Mouse (Mus musculus) right cerebral cortex, postnatal 14 days (tissue): ENCODE results near the gene Gm20696.

Source experiments
- DNase-seq: peaks from one replicate; pipeline ENCODE4 v3.0.0; 2022

Gm20696 gene

DNA sequence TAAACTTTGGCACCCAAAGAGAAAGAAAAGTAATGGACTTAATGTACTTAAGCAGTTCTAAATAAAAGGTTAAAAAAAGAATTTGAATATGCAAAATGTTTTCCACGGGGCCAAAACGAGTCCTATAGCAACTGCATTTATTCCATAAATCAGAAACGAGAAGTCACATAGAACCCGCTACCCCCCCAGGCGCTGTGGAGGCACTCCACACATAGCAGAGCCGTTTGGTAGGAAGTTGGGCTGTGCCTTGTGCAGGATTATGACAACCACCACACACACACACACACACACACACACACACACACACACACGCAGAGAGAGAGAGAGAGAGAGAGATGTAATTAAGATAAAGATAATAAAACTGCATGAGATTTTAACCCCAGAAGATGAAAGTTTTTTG is 46.1 kb downstream of the Gm20696 start:
- no peak for DNase-seq

DNA sequence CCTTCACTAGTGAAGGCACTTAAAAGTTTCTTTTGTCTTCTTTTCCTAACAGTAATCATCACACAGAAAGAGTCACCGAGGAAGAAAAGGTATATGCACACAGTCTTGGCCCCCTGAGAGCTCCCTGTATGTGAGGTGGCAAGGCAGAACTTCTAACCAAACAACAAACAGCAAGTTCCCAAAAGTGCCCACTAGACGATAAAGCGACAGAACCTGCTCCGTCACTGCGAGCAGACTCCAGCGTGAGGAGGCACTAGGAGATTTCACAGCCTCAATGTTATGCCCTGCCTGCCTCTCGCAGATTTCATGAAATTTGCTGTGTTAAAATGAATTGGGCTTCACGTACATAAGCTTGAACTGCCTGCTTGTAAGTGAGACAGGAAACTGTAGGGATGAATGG is 46.6 kb downstream of the Gm20696 start:
- DNase-seq, result no peak

DNA sequence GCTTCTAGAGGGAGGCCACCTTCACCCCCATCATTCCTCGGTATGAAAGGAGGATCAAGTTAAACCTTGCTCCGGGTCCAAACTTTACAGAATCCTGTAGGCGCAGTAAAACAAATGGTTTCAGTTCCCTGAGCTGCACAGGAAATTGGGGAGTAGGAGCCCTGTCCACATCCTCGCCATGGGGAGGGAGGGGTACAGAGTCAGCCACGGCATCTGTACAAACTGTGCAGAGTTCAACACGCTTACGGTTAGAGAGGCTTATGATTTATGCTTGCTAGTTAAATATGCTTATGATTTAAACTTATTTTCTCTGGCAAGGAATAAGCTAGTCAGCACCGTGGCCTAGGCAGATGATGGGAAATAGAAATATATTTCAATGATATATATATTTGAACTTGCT is 47.1 kb downstream of the Gm20696 start:
- DNase-seq, result no peak

DNA sequence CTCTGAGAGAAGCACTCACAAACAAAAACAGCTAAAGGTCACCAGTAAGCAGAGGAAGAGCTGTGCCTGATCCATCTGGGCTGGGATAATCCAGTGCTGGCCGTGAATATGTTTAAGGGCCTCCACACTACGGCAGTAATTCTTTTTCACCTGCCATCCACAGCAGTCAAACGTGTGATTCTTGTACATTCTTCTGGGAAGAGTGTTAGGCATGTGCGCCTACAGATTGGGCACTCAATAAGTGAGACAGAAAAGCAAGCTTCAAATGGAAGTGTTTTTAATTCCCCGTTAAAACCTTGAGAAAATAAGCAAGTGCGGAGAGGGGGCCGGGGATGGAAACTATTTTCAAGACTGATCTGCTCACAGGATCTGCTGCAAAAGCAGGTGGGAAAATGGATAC is 48.7 kb downstream of the Gm20696 start:
- no peak for DNase-seq

DNA sequence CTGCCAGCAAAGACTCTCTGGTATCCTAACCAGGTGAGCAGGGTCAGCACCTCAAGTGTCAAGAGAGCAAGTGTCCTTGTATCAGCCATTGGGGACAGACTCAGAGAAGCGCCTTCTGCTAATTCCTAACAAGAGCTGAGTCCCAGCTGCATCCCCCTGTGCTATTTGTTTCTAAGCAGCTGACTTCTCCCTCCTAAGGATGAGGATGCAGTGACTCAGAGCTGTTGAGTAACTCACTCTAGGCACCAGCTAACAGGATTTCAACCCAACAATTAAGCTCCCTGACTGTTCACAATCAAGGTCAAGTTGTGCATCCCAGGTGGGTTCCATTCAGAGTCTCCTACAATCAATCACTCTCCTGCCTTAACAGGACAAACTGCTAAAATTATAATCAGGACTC is 49.2 kb downstream of the Gm20696 start:
- no peak for DNase-seq

DNA sequence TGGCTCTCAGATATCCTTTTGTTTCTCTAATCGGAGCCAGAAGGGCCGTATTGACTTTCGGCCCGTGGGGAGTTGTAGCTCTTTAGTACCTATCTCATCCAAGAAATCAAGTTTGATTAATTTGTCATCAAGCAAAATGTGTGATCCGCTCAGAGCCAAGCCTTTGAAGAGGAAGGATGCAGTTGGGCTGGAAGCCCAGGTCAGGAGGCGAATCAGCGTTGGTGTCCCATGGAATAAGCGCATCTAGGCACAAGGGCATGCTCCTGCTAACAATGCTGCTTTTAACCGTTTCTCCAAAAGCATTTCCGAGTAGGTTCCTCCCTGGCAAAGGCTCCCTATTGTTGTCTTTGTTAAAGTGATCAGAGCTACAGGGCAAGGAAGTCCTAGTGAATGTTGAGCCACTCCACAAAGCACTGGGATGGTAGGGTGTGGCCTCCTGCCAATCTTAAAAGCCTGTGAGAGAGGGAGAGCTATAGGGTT is 51.3 kb downstream of the Gm20696 start:
- no peak for DNase-seq

DNA sequence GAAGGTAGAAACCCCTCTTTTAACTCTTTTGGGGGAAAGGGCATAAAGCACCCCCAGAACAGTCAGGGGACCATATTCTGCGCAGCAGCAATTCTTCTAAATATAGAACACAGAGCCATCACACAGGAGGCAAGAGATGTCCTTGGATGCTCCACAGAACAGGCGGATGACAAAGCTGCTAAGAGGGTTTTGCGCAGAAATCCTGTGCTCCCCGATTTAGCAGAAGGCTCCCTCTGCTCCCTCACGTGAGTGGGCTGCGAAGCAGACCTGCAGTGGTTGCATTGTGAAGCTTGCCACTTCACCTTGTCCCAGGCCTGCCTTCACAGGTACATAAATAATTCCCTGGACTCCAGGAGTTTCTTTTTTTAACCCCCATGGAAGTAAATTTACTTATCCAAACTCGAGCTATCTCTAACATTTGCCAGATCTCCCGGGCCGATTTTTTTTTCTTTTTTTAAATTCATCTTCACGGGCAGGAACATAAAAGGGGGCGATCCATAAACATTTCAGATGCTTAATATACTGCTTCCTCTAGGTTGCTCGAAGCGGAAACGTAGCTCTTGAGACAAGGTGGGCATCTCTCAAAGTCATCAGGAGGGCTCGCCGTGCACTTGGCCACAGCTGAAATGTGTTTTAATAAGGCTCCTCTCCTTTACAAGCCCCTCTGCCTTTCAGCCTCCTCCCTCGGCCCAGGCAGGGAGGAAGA is 51.9 kb downstream of the Gm20696 start:
- no peak for DNase-seq

DNA sequence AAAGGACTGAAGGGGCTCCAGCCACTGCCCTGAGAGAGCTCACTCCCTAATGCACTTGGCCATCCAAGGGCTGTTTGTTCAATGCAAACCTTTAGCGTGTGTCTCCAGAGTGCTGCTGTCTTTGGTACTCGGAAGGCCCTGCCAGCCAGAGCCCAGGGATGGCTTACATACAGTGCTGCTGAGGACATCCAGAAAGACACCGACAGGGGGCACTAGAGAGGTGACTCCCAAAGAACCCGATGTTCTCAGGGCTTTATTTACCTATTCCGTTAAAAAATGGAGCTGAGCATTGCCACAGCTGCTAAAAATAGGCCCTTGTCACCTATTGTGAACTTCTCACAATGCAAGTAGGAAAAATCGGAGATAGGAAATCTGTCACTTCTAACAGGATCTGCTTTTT is 54.7 kb downstream of the Gm20696 start:
- peak; percentile 40 for DNase-seq

DNA sequence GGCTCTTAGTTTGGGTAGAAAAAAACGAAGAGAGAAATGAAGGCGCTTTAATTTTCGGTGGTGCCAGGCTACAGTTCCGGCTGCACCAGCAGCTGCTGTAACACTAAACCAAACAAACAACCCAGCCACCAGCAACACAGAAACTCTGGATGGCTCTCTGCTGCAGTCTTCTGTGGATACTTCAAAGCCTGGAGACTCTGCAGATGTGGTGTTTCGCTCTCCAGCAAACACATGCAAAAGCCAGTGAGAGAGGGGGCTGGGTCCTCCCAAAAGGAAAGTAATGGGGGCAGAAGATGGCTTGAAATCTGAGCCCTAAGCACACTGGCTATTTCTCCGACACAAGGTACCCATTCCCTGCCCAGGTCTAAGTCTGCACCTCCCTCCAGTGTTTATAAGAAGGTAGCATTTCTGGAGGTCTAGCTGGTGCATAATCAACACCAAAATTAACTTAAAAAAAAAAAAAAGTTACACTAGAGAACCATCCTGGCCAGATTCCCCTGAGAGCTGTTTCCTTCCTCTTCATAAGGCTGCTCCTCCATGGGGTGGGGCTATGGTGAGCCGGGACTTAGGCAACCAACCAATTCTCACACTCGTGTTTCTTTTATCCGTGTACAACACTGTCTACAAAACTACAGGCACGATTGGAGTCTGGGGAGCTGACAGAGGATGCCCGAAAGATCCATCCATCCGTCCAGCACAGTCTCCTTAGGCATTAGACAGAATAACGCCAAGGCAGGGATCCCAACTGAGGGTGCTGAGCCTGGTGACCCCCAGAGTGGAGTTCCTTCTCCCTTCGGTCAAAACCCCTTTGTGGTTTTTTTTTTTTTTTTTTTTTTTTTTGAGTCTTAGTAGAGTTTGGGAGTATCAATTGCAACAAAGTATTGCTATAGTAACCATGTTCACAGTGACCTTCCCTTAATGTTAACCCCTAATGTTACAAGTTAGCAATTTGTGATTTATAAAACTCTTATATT is 55.9 kb downstream of the Gm20696 start:
- DNase-seq, result no peak

DNA sequence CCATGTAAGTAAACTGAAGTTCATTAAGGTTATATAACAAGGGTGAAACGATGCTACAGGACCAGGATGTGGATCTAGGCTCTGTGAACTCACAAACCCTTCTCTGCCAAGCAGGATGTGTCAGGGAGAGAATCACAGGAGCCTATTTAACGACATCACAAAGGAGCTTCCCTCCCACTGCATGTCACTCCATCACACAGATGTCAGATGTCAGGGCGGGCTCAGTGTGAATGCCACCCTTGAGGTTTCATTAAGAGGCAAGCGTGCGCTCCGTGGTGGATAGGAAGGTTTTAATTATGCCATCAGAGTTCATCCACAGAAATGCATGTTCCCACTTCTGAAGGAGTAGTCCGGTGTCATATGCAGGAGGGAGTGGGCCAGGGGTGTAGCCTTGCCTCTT is 60.5 kb downstream of the Gm20696 start:
- DNase-seq, result no peak

DNA sequence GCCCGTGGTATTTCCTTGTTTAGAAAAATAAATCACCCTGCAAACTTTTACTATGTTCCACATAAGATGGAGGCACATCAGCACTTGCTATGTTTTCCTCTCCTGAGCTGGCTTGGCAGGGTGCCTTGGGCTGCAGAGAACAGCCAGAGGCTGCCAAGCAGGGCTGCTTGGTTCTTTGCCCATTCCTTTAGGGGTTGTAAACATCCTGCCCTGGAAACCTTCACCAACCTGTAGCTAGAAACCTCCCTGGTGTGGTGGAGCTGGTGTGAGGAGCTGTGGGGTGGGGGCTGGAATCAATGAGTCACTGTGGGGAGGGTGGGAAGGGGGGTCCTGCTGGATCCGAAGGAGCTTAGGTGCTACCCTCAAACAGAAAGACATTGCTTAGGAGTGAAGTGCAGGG is 61.8 kb downstream of the Gm20696 start:
- DNase-seq, result no peak

DNA sequence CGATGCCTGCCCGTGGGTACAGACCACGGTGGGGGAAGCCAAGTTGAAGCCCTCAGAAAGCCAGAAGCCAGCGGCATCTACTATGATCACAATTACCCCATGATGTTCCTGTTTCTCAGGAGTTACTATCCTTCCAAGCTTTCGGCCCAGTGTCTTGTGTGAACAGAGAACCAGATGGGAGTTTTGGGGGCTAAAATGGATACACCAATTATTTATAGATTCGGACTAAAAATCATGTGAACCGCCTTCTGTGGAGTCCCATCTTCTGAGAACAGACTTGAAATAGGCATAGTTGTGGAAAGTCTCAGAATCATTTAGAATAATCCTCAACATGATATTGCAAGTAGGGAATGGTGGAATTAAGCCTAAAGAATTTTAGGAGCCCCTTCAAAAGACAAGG is 64.2 kb downstream of the Gm20696 start:
- no peak for DNase-seq

DNA sequence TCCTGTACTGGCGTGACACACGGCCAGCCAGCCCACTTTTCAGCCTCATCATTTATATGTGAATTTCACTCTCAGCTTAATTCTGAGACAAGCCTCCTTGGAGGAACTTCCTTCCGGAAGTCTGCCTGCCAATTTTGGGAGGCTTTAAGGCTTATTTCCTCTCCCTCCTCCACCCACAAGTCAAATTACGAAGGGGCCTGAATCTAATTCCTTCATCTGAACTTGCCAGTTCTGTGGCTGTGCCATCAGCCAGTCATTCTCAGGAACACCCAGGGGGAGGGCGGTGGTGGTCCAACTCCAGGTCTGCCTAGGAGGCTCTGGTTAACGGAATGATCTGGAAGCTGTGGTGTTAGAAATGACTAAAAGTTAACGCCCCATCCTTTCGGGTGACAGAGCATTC is 65.7 kb downstream of the Gm20696 start:
- no peak for DNase-seq

DNA sequence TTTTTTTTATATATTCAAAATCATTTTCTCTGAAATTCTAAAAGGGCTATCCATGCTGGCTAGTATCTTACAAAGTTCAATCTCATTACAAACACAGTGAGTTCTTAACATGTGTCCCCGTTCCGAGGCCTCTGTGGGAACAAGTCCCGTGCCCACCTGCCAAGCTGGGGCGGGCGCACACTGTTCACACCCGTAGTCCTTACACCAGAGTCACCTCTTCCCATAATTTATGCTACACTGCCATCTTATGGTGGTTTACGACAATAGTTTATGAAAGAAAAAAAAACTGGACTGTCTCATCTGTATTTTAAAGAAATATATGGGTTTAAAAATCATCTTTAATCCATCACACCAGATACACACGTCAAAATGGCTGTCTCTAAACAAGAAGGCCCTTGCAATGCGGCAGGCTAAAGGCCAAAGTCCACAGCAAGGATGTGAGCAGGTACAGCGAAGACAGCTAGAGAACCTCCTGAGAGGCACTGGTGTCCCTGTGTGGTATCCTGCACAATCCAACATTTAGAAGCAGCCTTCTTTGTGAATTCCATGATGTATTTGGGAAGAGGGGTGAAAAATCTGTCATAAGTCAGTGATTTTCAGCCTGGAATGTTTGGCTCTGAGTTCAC is 66.3 kb downstream of the Gm20696 start:
- peak; percentile 59 for DNase-seq

DNA sequence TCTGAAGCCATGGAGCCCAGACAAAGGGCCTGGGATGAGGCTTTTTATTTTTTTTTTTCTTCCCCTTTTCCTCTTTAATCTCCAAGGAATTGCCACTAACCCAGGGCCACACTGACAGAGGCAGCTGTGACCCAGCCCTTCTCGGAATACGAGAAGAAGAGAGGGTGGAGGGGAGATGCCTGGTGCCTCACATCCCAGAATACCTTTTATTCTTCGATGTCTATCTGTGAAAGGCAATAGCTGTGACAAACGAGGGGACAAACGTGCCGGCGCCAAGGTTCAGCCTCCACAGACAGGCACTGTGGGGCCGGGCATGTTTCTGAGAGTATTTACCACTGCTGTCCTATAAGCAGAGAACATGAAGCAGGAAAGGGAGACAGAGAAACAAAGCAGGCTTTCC is 66.9 kb downstream of the Gm20696 start:
- DNase-seq, result no peak

DNA sequence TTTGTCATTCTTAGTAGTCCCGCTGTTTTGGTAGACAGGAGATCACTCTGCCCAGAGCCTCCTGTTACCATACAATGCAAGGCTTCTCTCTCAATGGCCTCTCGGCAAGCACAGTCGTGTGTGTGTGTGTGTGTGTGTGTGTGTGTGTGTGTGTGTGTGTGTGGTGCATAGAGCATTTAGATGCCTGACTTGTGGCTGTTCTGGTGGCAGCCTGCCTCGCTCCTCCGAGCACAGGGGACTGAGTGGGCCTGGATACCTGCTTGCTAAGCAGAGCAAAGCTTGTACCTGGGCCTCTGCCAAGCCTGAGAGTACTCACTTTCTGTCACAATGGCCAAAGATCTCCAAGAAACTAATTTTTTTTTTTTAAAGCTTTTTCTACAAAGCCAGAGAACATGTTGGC is 67.4 kb downstream of the Gm20696 start:
- DNase-seq, result peak; percentile 52

DNA sequence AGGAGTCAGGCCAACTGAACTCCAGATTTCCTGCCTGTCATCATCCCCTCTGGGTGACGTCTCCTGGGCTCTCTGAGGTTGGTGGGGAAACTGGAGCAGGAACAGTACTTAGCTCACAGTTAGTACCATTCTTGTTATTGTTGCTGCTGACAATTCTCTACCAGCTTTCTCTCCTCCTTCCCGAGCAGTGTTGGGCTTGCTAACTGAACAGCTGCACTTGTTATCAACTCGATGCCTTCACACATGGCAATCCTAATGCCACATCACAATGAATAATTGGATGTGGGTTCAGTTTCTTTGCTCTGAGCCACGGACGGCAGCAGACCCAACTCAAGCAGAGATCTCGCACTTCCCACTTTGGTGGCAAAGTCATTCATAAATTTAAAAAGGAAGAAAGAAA is 89.6 kb downstream of the Gm20696 start:
- DNase-seq, result no peak

DNA sequence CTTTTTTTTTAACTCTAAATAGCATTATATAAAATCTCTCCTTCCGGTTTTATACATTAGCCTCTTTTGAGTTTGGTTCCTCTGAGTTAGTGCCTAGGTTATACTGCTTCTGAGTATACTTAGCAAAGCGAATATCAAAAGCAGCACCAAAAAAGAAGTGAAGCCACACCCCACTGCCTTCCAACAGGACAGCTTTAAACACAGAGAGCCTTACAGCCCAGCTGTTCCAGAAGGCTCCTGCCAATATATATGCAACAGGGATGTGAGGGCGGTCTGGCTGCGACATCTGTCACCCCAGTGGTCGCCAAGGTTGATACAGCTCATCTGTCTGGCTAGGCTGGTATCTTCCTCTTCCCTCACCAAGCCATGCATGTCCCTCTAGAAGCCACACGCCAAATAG is 91.0 kb downstream of the Gm20696 start:
- peak; percentile 21 for DNase-seq

DNA sequence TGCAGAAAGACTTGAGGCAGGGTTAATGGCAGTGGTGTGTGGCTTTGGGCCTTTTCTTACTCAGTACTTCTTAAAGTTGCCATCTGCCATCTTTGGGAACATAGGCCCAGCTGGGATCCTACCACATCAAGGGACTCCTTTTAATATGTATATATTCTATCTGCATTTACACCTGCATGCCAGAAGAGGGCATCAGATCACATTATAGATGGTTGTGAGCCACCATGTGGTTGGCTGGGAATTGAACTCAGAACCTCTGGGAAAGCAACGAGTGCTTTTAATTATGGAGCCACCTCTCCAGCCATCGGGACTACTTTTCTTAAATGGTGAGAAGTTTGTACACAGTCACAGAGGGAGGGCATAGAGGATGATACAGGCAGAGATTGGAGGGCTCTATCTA is 93.3 kb downstream of the Gm20696 start:
- no peak for DNase-seq

DNA sequence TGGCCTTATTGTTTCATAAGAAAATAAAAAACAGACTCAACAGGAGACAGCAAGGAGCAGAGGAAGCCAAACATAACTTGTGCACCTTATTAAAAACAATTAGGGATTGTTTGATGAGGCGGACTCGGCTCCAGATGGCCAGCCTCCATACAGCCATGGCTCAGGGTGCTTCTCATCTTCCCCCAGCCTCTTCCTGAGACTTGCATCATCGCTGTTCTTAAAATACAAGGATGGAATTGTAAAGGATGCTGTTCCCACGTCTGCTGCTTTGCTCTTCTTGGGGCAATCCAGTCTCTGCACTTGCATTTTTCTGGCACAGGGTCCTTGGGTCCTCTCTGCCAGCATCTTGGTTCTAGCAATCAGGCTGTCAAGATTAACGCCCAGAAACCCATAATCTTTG is 94.5 kb downstream of the Gm20696 start:
- no peak for DNase-seq

DNA sequence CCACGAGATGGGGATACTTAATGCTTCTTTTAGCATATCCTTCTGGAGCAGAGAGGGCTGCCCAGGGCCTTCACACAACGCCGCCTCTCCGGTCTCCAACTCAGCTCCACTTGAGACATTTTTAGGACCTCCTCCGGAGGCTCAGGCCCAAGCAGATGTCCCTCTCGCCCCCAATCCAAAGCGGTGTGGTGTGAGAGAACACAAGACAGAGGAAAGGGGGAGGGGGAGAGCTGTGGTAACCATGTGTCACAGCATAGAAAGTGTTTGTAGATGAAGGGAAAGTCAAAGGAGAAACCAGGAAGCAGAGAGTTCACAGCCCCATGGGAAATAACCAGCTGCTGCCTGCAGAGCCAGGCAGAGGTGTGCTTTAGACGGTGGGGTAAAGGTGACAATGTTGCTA is 99.7 kb downstream of the Gm20696 start:
- DNase-seq, result peak; percentile 24

DNA sequence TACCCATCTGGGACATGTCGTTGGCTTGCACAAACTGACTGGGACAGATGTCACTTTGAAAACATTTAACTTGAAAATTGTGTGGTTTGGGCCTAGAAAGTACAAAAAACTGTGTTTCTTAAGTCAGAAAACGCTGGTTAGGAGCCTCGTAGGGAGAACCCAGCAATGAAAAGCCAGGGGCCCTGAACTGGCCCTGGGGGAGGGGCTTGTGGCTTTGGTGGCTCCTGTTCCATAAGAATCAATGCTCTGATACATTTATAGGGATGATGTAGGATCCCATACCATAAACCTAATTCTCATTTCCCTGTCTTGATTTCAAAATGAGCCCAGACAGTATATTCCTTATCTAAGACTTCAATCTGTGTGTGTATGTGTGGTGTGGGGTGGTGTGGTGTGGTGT is 101.8 kb downstream of the Gm20696 start:
- DNase-seq, result no peak

DNA sequence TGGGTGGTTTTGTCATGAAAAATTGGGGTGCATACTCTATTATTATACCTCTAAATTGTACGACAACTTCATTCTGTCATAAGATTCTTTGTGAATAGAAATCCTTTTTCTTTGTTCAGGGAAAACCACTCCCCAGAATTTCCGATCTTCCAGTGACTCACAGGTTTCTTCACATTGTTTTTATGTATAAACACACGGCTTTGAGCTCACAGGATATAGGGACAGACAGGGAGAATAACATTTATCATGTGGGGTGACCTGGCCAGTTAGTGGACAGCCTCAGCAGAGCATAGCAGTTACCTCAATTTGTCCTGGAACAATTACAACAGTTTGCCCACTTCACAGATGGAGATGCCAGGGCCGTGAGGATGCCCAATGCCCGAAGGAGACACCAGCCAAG is 109.6 kb downstream of the Gm20696 start:
- no peak for DNase-seq

DNA sequence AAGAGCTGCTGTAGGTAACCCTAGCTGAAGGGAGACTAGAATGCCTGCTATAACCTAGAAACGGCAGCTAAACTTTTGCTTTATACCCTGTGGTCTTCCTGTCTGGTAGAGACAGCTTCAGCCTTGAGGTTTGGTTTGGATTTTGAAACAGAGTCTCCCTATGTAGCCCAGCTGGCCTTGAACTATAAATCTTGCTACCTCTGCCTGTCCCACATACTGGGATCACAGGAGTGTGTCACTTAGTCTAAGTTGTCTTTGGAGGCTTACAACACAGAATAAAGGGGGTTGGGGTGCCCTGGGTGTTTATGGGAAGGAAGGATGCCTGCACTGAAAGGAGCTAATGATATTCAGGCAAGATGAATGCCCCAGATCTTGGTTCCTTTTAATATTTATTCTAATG is 113.8 kb downstream of the Gm20696 start:
- DNase-seq, result no peak
